Mouse (Mus musculus) stomach, embryonic 15.5 days (tissue): Measurements from ENCODE around the gene Ugdh. TPM values are rescaled to one million over a fixed set of nuclear protein-coding genes. Genes with fewer than 3 reads are reported as not detected.

Experiments used
- ATAC-seq: fragments of 200-750 bp; cut with Nextera tagmentation; 2 replicates; pipeline ENCODE4 v1.8.0; 2017; ENCODE audit warnings: low read depth, moderate number of reproducible peaks, moderate TSS enrichment; ENCODE audit not compliant: insufficient read depth, low FRiP score
- H3K27ac ChIP-seq: fragments of 300-500 bp; sonication (generic); 2 replicates; pipeline ENCODE4 v1.5.1; 2015; ENCODE audit warnings: mild to moderate bottlenecking, inconsistent platforms
- H3K27me3 ChIP-seq: fragments of 300-500 bp; sonication (generic); replicated peaks from 2 replicates; pipeline ENCODE4 v1.6.1; 2015; ENCODE audit warnings: inconsistent platforms
- H3K36me3 ChIP-seq: fragments of 300-500 bp; sonication (generic); 2 replicates; pipeline ENCODE4 v1.6.1; 2015; ENCODE audit warnings: inconsistent platforms
- H3K4me1 ChIP-seq: fragments of 300-500 bp; sonication (generic); 2 replicates; pipeline ENCODE4 v1.6.1; 2015; ENCODE audit warnings: inconsistent platforms
- H3K4me2 ChIP-seq: fragments of 300-500 bp; sonication (generic); 2 replicates; pipeline ENCODE4 v1.6.1; 2015; ENCODE audit warnings: mild to moderate bottlenecking, inconsistent platforms
- H3K4me3 ChIP-seq: fragments of 300-500 bp; sonication (generic); replicated peaks from 2 replicates; pipeline ENCODE4 v1.5.1; 2015; ENCODE audit warnings: inconsistent platforms
- H3K9ac ChIP-seq: fragments of 300-500 bp; sonication (generic); 2 replicates; pipeline ENCODE4 v1.6.1; 2015; ENCODE audit warnings: inconsistent platforms
- H3K9me3 ChIP-seq: fragments of 300-500 bp; sonication (generic); 2 replicates; pipeline ENCODE4 v1.6.1; 2016; ENCODE audit warnings: inconsistent platforms
- WGBS: fragments of 180-500 bp; shearing (Covaris S2); methylation state at CpG from one replicate; pipeline ENCODE4 v1.1.7; 2015; 5-methylcytosine and 5-hydroxymethylcytosine counted together
- polyA plus RNA-seq: library from polyadenylated mRNA; unstranded; fragments of >200 nt; fragmentation: Nextera tagmentation; extraction: Ambion mirVana; gene quantifications from 2 replicates; pipeline ENCODE4 v1.2.1, GENCODE M21; 2015

Ugdh gene
- polyA plus RNA-seq, 1 experiment from 2014 or later: 152 TPM

- peaks cover 19% of the 10 kb centered on the region; the same call in 1 of the 2 replicates for H3K36me3 ChIP-seq
- no peak overlapping the region for H3K27ac ChIP-seq
- H3K27me3 ChIP-seq: no peaks in the 10 kb centered on the region
- 0 out of 2 replicates have a peak, but pooled peaks cover 2% of the 10 kb centered on the region for H3K4me1 ChIP-seq
- WGBS: 67% methylated on average over 5 of the region's 5 CpGs
- no peaks in the 10 kb centered on the region for H3K9me3 ChIP-seq
- ATAC-seq: peak; percentile 38; the same call in 1 of the 2 replicates
- no peak overlapping the region for H3K4me2 ChIP-seq
- no peak overlapping the region for H3K4me3 ChIP-seq
- H3K9ac ChIP-seq: no peak overlapping the region
Measured at GRCm38 (mm10) chr5:65425251-65425650, 10.5 kb downstream of the Ugdh start.

GRCm38 (mm10) chr5:65424215-65424614 lies 11.5 kb downstream of the Ugdh start:
- Histone ChIP-seq H3K4me2 (no peak overlapping the region), H3K27ac (peak overlapping the region; percentile 40; the same call in 1 of the 2 replicates), H3K36me3 (peaks cover 19% of the 10 kb centered on the region; the same call in 1 of the 2 replicates), H3K9me3 (no peaks in the 10 kb centered on the region), H3K4me1 (0 out of 2 replicates have a peak, but pooled peaks cover 2% of the 10 kb centered on the region), H3K4me3 (no peak overlapping the region), H3K27me3 (no peaks in the 10 kb centered on the region), H3K9ac (no peak overlapping the region)
- WGBS: 70% methylated on average over 6 of the region's 6 CpGs
- ATAC-seq: peak; percentile 88

- WGBS: 95% methylated on average over 8 of the region's 8 CpGs
- 0 out of 2 replicates have a peak, but pooled peaks cover 2% of the 10 kb centered on the region for H3K4me1 ChIP-seq
- H3K27ac ChIP-seq: no peak overlapping the region
- H3K27me3 ChIP-seq: no peaks in the 10 kb centered on the region
- no peak overlapping the region for H3K4me2 ChIP-seq
- ATAC-seq: no peak
- H3K36me3 ChIP-seq: peaks cover 24% of the 10 kb centered on the region; the same call in 1 of the 2 replicates
- no peaks in the 10 kb centered on the region for H3K9me3 ChIP-seq
- H3K4me3 ChIP-seq: no peak overlapping the region
- H3K9ac ChIP-seq: no peak overlapping the region
Measured at GRCm38 (mm10) chr5:65422803-65423202, 12.9 kb downstream of the Ugdh start.

- Histone ChIP-seq H3K4me2 (no peak overlapping the region), H3K27ac (no peak overlapping the region), H3K27me3 (no peaks in the 10 kb centered on the region), H3K9me3 (no peaks in the 10 kb centered on the region), H3K9ac (no peak overlapping the region), H3K4me1 (peaks cover 8% of the 10 kb centered on the region; the same call in 1 of the 2 replicates), H3K36me3 (peaks cover 29% of the 10 kb centered on the region; the same call in 1 of the 2 replicates), H3K4me3 (no peak overlapping the region)
- WGBS: 68% methylated on average over 6 of the region's 6 CpGs
- no peak for ATAC-seq
Measured at GRCm38 (mm10) chr5:65420822-65421221, 14.9 kb downstream of the Ugdh start.

- H3K27ac ChIP-seq: no peak overlapping the region
- ATAC-seq: no peak
- no peaks in the 10 kb centered on the region for H3K9me3 ChIP-seq
- H3K36me3 ChIP-seq: peaks cover 32% of the 10 kb centered on the region; the same call in 1 of the 2 replicates
- 84% methylated on average over 10 of the region's 10 CpGs for WGBS
- no peak overlapping the region for H3K4me2 ChIP-seq
- H3K4me1 ChIP-seq: peaks cover 15% of the 10 kb centered on the region; the same call in 1 of the 2 replicates
- no peaks in the 10 kb centered on the region for H3K27me3 ChIP-seq
- no peak overlapping the region for H3K9ac ChIP-seq
- no peak overlapping the region for H3K4me3 ChIP-seq
Measured at GRCm38 (mm10) chr5:65419136-65419535, 16.6 kb downstream of the Ugdh start.

GRCm38 (mm10) chr5:65415653-65416458 lies 19.9 kb downstream of the Ugdh start:
- peaks cover 13% of the 10 kb centered on the region; the same call in 1 of the 2 replicates for H3K4me1 ChIP-seq
- peak overlapping the region; percentile 21; the same call in 1 of the 2 replicates for H3K4me2 ChIP-seq
- H3K9ac ChIP-seq: 0 out of 2 replicates have a peak overlapping the region, but pooled peaks have one; percentile 16
- no peak overlapping the region for H3K4me3 ChIP-seq
- peak overlapping the region; percentile 90 for H3K27ac ChIP-seq
- WGBS: 23% methylated on average over 26 of the region's 26 CpGs
- H3K27me3 ChIP-seq: no peaks in the 10 kb centered on the region
- ATAC-seq: peak; percentile 89
- no peaks in the 10 kb centered on the region for H3K9me3 ChIP-seq
- peaks cover 29% of the 10 kb centered on the region; the same call in 1 of the 2 replicates for H3K36me3 ChIP-seq

- Histone ChIP-seq H3K36me3 (peaks cover 28% of the 10 kb centered on the region), H3K27ac (no peak overlapping the region), H3K9ac (no peak overlapping the region), H3K9me3 (no peaks in the 10 kb centered on the region), H3K4me1 (no peaks in the 10 kb centered on the region), H3K4me2 (no peak overlapping the region), H3K27me3 (no peaks in the 10 kb centered on the region), H3K4me3 (no peak overlapping the region)
- WGBS: 79% methylated on average over 12 of the region's 12 CpGs
- no peak for ATAC-seq
Measured at GRCm38 (mm10) chr5:65407989-65408388, 27.8 kb downstream of the Ugdh start.

GRCm38 (mm10) chr5:65401251-65401994 lies 34.3 kb downstream of the Ugdh start:
- no peak overlapping the region for H3K4me3 ChIP-seq
- H3K36me3 ChIP-seq: peaks cover 25% of the 10 kb centered on the region
- no peaks in the 10 kb centered on the region for H3K9me3 ChIP-seq
- peak; percentile 68; the same call in 1 of the 2 replicates for ATAC-seq
- no peaks in the 10 kb centered on the region for H3K27me3 ChIP-seq
- no peak overlapping the region for H3K4me2 ChIP-seq
- H3K27ac ChIP-seq: no peak overlapping the region
- no peak overlapping the region for H3K9ac ChIP-seq
- H3K4me1 ChIP-seq: no peaks in the 10 kb centered on the region
- WGBS: 20% methylated on average over 2 of the region's 2 CpGs

- Histone ChIP-seq H3K4me3 (no peak overlapping the region), H3K9ac (no peak overlapping the region), H3K27me3 (no peaks in the 10 kb centered on the region), H3K4me1 (peaks cover 6% of the 10 kb centered on the region; the same call in 1 of the 2 replicates), H3K27ac (no peak overlapping the region), H3K36me3 (0 out of 2 replicates have a peak, but pooled peaks cover 17% of the 10 kb centered on the region), H3K9me3 (no peaks in the 10 kb centered on the region), H3K4me2 (no peak overlapping the region)
- ATAC-seq: no peak
- WGBS: 89% methylated on average over 7 of the region's 7 CpGs
Measured at GRCm38 (mm10) chr5:65394425-65394824, 41.3 kb downstream of the Ugdh start.

GRCm38 (mm10) chr5:65391753-65392152 lies 44.0 kb downstream of the Ugdh start:
- 2% methylated on average over 12 of the region's 12 CpGs for WGBS
- no peaks in the 10 kb centered on the region for H3K9me3 ChIP-seq
- no peak for ATAC-seq

GRCm38 (mm10) chr5:65390648-65391644 lies 44.8 kb downstream of the Ugdh start, which contains the start of the genes Rpl9 and Lias:
Gene Rpl9 (minus strand): TSS chr5:65391444.
Gene Lias (plus strand): TSS chr5:65391497.
- no peaks in the 10 kb centered on the region for H3K9me3 ChIP-seq
- H3K4me1 ChIP-seq: peaks cover 9% of the 10 kb centered on the region
- peak within 1 kb of the TSS; percentile 79 for H3K4me2 ChIP-seq
- peak within 1 kb of the TSS; percentile 93 for H3K27ac ChIP-seq
- peaks cover 25% of the 10 kb centered on the region; the same call in 1 of the 2 replicates for H3K36me3 ChIP-seq
- H3K27me3 ChIP-seq: no peaks in the 10 kb centered on the region
- peak within 1 kb of the TSS; percentile 99 for H3K4me3 ChIP-seq
- WGBS: under 1% methylated on average over 83 of the region's 83 CpGs
- ATAC-seq: peak; percentile 97
- H3K9ac ChIP-seq: peak within 1 kb of the TSS; percentile 99

More at GRCm38 (mm10) chr5:65391753-65392152, 44.0 kb downstream of the Ugdh start:
- H3K4me3 ChIP-seq: peak overlapping the region; percentile 99
- H3K27ac ChIP-seq: peak overlapping the region; percentile 79
- H3K27me3 ChIP-seq: no peaks in the 10 kb centered on the region
- H3K4me2 ChIP-seq: peak overlapping the region; percentile 79
- peak overlapping the region; percentile 62 for H3K9ac ChIP-seq
- H3K4me1 ChIP-seq: peaks cover 9% of the 10 kb centered on the region
- H3K36me3 ChIP-seq: peaks cover 28% of the 10 kb centered on the region; the same call in 1 of the 2 replicates
